Mouse (Mus musculus): Measurements from ENCODE around the gene Sla2.

- TF ChIP-seq EP300 (IDR thresholded peaks at IDR 0.05; ENCODE audit: insufficient read depth, low read depth, low read length): no peak
- TF ChIP-seq CTCF (IDR thresholded peaks at IDR 0.05): no peak
- no peak for TF ChIP-seq POLR2A (IDR thresholded peaks at IDR 0.05; ENCODE audit: insufficient read depth, low read depth, low read length)
Observed at GRCm38 (mm10) chr2:156915559-156915958, 28.6 kb upstream of the Sla2 start.

Data from heart, adult 2 months (tissue).